Mouse (Mus musculus): ENCODE results near the gene Plpp6.

- TF ChIP-seq ZC3H11A (IDR thresholded peaks at IDR 0.05; ENCODE audit: borderline replicate concordance, low read depth, low read length) (no peak), MAFK (IDR thresholded peaks at IDR 0.05; ENCODE audit: insufficient read depth, low read depth, low read length) (no peak), HCFC1 (IDR thresholded peaks at IDR 0.05; ENCODE audit: borderline replicate concordance, insufficient read depth, low read length) (no peak), CHD2 (IDR thresholded peaks at IDR 0.05; ENCODE audit: low read depth, low read length) (no peak)
These were observed at the start of gene Plpp6 for GRCm38 (mm10) chr19:28963842-28964551.

Measured in ES-E14 (cell line).